Mouse (Mus musculus) brain, embryonic 14.5 days (tissue): ENCODE measurements around the gene Prkca.

Experiments
- CTCF ChIP-seq: fragments of 200-500 bp; IDR thresholded peaks from 2 replicates; pipeline ENCODE4 v1.5.1; 2012; ENCODE audit warnings: inconsistent platforms, mild to moderate bottlenecking, moderate library complexity, borderline replicate concordance; ENCODE audit not compliant: insufficient read depth, insufficient read length; ENCODE audit errors: extremely low read depth
- POLR2A ChIP-seq: fragments of 200-500 bp; IDR thresholded peaks from 2 replicates; pipeline ENCODE4 v1.6.1; 2012; ENCODE audit warnings: mild to moderate bottlenecking, inconsistent platforms, borderline replicate concordance; ENCODE audit not compliant: poor library complexity, insufficient read depth, insufficient read length, severe bottlenecking; ENCODE audit errors: extremely low read depth

DNA sequence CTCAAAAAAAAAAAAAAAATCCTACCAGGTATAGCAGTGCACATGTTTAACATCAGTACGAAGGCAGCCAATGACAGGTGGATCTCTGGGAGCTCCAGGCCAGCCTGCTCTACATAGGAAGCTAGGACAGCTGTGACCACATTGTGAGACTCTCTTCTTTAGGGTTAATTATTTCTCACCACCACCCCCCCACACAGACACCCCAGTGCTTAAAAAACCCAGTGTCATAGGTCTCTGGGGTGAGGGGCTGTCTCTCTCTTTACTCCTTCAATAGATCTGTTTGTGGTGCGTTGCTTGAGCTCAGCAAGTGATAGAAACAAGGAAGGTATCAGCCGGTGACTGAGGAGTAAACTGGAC, 94.7 kb downstream of the Prkca start:
- TF ChIP-seq CTCF: no peak
- no peak for TF ChIP-seq POLR2A
